Comparison of ENCODE assay signal across 15 mouse cellular contexts in the genomic region with DNA sequence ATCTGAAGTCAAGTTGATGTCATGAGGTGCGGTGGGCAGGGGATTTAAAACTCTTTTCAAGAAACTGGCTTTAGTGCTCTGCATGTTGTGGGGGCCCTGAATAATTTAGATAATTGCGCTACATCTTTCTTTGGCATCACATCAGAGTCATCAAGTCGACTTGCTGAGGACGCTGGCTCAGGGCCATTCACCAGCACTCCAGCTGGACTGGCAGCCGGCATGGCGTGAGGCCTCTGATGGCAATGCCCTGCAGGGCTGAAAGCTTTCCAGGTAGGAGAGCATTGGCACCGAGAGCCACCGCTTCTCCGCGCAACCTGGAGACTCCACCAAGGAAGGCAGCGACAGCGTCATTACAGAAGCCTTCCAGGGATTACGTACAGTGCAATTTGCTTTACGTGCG.
A peak's percentile ranks its signal among the peaks of the same experiment; 100 is the strongest.
DNase-seq lines count a peak whose midpoint lies in the region; ATAC-seq and TF ChIP-seq lines count a peak whose summit lies in the region.
"Had no signal": no experiment of that assay in that cellular context is flagged by ENCODE, and none has a peak within 500 bp of the region (broad histone marks: within the 10 kb centered on the region; RNA-seq: fewer than 3 reads in every experiment).

No protein-coding gene starts in this region.

- intact Hi-C loops in left cerebral cortex, postnatal 4 days (cut with DNase I): no loop called here
- intact Hi-C loops in left cerebral cortex, adult 2 months (cut with DNase I): no loop called here

- peak; percentile 70; the same call in 1 of the 2 replicates for ATAC-seq in cerebellum, adult (ENCODE audit: insufficient number of reproducible peaks, low FRiP score, low TSS enrichment)
- ATAC-seq: activated CD4-positive, CD25-positive, alpha-beta regulatory T cell, adult 4 months had no signal

- H3K27ac ChIP-seq in left cerebral cortex, adult 2 months: no peak overlapping the region
- H3K27ac ChIP-seq: limb, embryonic 15.5 days had no signal

- TF ChIP-seq CTCF in left cerebral cortex, adult 2 months (IDR thresholded peaks at IDR 0.05): no peak

- peak; percentile 43 for DNase-seq in adrenal gland, postnatal 10 days
- no peak for DNase-seq in adrenal gland, adult 18-20 months (ENCODE audit: low spot score in 2 of 2)
- DNase-seq in left cerebral cortex, postnatal 4 days: peak; percentile 88
- DNase-seq in left cerebral cortex, adult 2 months (ENCODE audit: extremely low spot score in 1 of 2, low spot score in 2 of 2): no peak
- DNase-seq in cerebellum, postnatal 14 days: peak; percentile 88
- no peak for DNase-seq in heart, adult 8-10 months (ENCODE audit: low spot score)
- no peak for DNase-seq in kidney, postnatal 36 days
- DNase-seq: gastrocnemius, postnatal 36 days; heart, postnatal 4 days; lung, embryonic 14.5 days; thymus, postnatal 14 days had no signal

- H3K4me3 ChIP-seq in left cerebral cortex, adult 2 months: no peak overlapping the region
- H3K4me3 ChIP-seq: heart, embryonic 12.5 days; limb, embryonic 15.5 days had no signal

Comparison
In these comparisons a context has a peak if more than half of its experiments do, and no peak if none do; other contexts are left out.
1. DNase-seq: peak in adrenal gland, postnatal 10 days (single experiment), left cerebral cortex, postnatal 4 days (single experiment) and cerebellum, postnatal 14 days (2 of 2); none in adrenal gland, adult 18-20 months (0 of 2), left cerebral cortex, adult 2 months (0 of 2), heart, adult 8-10 months (single experiment) and kidney, postnatal 36 days (0 of 2).